Mouse (Mus musculus) right cerebral cortex, adult 18-20 months (tissue): ENCODE measurements around the gene Acot11.
A peak's percentile ranks its signal among the peaks of the same experiment; 100 is the strongest.
"Not testable (repeated sequence)": the region's sequence is repeated elsewhere in the genome, so short reads cannot be mapped to it uniquely, and the experiment has no call there.

Source experiments
- DNase-seq: peaks from one replicate; pipeline ENCODE4 v3.0.0; 2022; ENCODE audit warnings: mixed read lengths

The Acot11 gene

DNA sequence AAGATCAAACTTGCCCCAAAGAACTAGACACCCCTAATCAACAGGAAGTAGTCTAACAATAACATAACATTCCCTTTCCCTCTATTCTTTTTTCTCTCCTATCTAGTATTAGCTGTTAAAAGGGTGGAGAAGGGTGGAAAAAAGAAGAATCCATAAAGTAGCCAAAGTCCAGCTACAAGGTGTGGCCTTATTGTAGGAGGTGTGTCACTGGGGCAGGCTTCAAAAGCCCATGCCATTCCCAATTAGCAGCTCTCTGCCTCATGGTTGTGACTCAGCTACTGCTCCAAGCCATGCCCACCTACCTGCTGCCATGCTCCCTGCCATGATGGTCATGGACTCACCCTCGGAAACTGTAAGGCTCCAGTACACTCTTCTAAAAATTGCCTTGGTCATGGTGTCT is 32.2 kb downstream of the Acot11 start:
- no peak for DNase-seq

DNA sequence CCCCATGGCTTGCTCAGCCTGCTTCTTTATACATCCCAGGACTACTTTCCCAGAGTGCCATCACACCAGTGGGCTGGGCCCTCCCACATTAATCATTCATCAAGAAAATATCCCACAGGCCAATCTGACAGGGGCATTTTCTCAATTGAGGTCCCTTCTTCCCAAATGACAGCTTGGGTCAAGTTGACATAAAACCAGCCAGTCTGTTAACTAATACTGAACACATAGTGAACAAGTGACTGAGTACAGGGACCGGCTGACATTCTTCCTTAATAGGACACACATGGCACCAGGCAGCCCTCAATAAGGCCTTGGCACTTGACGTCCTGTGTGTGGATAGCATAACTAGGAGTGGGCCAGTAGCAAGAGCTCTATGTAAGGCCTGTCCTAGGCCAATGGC is 35.5 kb downstream of the Acot11 start:
- no peak for DNase-seq

DNA sequence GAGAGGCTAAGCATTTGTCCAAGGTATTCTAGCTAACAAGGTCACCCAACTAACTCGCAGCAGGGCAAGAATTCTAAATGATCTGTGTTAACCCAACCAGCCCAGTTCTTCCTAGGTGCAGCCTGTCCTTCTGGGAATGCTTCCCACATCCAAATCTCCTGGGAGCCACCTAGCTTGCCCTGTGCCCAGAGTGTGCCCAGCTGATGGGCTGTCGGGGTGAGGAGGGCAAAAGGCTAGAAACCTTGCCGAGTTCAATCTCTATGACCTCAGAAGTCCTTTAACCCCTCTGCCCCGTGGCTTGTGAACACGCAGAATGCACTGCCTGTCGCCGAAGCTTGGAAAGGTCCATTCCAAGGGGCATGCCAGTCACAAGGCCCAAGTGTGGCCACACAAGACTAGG is 40.6 kb downstream of the Acot11 start:
- no peak for DNase-seq

DNA sequence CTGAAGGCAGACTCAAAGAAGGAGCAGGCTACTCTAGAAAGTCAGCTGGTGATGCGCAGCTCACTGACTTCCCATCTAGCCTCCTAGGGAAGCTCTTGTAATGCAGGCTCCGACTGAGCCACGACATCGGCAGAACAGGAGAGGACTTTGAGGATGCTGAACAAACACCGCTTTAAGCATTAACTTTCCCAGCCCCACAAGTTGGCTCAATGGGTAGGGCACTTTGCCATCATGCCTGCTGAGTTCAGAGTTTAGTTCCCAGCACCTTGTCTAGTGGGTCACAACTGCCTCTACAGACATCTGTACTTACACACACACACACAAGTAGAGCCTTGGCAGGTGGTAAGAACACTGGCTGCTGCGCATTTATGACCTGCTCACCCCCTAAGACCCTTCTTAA is 53.1 kb downstream of the Acot11 start:
- DNase-seq, result no peak

DNA sequence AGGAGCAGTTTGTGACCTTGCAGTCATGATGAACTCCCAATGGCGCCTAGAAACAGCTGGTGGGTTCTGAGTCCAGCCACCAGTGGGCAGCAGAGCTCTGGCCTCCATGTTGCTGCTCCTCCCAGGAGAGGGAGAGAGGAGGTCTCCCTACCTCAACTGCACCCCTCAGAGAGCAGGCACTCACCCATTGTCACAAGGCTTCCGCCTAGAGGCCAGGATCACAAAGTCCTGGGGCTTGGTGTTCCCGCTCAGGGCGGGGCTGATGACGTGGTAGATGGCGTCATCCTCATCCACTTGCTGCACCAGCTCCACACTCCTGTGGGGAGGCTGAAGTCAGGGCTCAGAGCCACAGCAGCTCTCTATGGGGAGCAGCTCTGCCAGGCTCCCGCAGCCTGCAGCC is 55.1 kb downstream of the Acot11 start:
- DNase-seq, result peak; percentile 87

DNA sequence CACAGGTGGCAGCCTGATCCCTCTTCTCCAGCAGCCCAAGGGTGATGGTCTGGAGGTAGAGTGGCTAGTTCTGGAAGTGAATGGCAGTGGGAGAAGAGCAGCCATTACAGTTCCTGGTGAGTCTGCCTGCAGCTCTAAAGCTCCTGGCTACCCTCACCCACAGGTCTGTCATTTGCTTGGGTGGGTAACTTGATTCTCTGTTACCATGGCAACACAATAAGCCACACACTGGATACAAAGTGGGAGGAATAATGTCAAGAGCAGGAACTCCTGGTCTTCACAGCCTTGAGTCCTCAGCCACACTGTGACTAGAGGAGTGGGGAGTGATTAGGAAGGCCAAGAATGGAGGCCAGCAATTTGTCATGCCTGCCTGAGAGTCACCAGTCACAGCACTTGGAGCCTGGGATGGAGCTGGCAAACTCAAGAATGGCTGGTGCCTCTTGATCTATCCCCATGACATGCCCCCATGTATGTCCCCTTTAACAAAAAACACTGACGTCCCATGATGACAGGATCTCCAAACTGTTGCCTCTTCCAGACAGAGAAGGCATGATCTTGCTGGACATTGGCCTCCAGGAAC is 57.7 kb downstream of the Acot11 start:
- DNase-seq, result no peak

DNA sequence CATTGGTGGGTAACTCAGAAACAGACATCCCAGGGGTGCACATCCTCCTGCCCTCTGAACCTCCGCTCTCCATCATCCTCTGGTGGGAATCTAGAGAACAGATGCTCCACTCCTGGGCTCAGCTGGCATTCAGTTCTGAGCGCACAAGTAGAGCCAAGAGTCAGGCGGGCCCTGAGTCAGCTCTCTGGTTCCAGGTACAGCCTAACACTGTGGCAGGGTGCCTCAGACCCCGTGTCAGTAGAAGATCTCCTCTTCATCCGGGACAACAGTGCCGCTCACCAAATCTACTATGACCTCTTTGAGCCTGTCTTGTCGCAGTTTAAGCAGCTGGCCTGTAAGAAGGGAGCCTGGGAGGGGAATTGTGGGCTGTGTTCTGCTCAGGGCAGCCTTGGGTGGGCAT is 58.9 kb downstream of the Acot11 start:
- no peak for DNase-seq

DNA sequence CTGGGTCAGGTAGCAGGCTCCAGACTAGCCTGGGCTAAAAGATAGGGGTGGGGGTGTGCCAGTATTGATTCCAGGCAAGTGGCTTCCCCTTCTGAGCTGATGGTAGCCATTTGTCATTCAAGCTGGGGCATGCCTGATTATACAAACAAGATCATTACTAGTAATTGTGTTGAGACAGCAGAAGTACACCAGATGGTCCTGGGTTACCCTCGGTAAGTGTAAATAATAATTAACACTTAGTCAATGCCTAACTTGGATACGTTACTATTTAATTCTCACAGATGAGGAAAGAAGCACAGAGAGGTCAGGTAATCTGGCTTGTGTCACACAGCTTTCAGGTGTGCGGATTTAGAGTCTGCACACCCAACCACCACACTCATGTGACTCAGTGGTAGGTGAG is 66.9 kb downstream of the Acot11 start:
- DNase-seq, result no peak

DNA sequence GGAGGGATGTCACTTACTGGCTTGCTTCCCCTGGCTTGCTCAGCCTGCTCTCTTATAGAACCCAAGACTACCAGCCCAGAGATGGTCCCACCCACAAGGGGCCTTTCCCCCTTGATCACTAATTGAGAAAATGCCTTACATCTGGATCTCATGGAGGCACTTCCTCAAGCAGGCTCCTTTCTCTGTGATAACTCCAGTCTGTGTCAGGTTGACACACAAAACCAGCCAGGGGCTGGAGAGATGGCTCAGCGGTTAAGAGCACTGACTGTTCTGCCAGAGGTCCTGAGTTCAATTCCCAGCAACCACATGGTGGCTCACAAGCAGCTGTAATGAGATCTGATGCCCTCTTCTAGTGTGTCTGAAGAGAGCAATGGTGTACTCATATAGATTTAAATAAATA is 67.9 kb downstream of the Acot11 start:
- not testable (repeated sequence) for DNase-seq

DNA sequence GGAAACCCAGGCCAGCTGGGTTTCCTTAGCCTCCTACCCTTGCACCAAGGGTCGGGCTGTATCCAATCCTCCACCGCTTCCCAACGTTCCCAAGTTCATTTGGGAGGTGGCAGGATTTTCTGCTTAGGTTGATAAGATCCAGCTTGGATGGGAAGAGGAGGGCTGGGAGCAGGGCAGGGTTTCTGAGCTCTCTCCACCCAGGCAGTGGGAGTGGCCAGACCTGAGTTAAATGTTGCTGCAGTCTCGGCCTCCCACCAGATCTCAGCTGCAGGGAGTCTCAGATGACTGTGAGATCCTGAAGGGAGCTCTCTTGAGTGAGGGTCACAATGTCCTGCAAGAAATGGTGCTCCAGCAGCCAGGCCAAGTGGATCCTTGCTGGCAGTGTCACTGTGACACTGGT is 71.2 kb downstream of the Acot11 start, which contains the start of gene Fam151a:
Gene Fam151a (plus strand): TSS at position 254 of the 400 bp plus-strand sequence.
- DNase-seq, result no peak

DNA sequence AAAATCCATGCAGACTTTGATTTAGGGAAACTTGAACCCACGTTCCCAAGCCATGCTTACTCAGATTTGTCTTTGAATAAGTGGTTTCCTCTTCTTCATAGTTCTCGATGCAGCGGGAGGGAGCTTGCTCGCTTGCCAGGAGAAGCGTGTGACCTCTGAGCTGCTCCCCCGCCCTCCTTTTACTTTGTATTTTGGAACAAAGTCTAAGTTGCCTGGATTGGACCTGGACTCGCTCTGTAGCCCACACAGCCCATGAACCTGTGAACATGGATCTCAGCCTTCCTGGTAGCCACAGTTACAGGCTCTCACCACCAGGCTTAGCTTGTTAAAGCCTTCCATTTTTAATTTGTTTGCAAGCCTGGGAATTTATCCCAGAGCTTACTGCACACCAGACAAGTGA is 74.0 kb downstream of the Acot11 start, which contains the start of gene Mroh7:
Gene Mroh7 (minus strand): TSS at position 112 of the 400 bp plus-strand sequence.
- DNase-seq, result no peak

DNA sequence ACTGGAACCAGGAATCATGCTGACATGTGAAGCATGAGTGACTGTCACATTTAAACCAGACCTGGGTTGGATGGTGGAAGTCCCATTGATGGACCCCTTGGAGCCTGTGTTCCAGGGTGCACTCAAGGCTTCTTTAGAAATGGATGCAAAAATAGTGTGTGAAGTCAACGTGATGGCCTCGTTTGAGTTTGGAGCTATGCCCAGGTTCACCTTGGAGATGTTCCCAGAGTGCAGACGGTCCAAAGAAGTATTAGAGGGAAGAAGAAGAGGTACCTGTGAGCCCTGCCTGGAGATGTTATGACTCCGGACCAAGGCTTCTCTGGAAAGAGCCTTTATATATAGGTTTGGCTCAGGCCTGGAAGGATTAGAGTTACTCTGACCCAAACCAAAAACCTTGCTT is 84.2 kb downstream of the Acot11 start:
- DNase-seq, result no peak

DNA sequence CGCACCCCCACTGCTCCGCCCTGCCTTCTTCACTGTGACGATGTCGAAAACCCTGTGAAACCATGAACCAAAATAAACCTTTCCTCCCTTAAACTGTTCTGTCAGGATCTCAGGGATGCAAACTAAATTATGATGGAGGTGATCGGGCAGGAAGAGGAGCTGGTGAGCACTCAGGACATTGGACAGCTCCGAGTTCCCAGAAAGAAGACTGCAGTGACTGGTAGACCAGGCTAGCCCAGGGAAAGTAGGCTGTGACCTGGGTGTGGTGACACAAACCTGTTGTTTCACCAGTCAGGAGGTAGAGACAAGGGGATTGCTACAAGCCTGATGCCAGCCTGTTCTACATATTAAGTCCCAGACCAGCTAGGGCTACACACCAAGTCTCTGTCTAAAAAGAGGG is 91.2 kb downstream of the Acot11 start:
- DNase-seq, result no peak

DNA sequence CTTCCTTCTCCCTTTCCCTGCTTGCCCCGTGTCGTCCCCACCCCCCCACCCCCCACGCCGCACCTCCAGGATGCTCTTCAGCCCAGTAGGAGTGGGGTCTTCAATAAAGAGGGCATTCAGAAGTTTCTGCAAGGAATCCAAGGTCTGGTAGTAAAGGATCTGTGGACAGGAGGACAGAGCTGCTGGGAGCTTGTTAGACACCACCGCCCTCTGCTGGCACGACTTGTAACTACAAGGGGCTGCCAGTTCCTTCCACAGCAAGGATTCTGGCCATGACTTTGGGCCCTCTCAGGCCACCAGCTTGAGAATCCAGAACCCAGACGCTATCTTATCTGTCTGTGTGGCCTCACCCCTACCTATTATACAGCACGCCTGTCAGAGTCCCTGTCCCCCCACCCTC is 96.4 kb downstream of the Acot11 start:
- peak; percentile 66 for DNase-seq

DNA sequence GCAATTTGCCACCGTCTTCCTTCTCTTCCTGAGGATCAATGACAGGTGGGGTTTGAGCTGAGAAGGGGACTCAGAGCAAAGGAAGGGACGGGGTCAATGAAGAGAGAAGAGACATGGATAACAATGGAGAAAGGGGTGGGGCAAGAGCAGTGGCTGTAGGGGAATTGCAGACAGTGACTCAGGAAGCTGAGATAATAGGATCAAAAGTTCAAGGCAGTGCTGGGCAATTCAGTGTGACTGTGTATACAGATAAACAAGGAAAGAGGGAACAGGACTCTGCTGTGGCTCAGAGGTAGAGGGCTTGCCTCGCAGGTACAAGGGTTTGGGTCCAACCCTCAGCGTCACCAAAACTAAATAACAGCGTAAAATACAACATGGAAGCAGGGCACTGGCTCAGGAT is 96.8 kb downstream of the Acot11 start:
- no peak for DNase-seq

DNA sequence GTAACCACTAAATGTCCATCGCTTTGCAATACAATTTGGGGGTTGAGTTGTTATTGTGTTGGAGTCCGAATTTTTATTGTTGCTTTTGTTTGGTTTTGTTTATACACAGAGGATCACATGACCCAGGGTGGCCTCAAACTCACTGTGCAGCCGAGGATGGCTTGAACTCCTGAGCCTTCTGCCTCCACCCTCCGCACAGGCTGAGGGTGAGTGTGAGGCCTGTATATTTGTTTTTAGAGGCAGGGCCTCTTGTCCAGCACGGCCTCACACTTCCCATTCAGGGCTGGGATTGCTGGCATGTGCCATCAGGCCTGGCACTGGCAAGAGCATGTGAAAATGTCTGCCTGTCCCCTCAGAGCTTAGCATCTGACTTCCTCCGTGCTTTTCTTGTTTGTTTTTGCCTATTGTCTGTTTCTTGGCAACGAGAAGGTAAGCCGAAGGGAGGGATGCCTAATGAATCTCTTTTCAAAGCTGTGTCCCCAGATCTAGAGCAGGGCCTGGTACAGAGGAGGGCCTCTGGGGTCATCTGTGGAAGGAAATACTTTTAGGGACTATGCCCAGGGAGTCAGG is 99.6 kb downstream of the Acot11 start:
- DNase-seq, result no peak

DNA sequence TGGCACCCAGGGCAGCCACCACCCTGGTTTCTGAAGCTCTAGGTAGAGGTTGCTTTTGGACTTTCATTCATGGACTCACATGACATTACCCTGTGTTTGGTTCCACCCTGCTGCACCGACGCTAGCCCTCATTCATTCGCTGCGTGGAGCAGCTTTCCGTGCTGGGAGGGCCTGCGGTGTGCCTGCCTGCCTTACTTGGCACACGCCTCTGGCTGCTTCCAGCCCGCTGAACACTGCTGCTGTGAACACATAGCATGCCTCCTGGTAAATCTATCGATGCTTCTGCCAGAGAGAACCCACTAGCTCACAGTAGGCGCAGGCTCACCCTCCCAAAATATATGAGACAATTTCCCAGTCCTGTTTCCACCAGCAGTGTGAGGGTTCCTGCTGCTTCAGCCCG is 100.4 kb downstream of the Acot11 start:
- DNase-seq, result peak; percentile 75

DNA sequence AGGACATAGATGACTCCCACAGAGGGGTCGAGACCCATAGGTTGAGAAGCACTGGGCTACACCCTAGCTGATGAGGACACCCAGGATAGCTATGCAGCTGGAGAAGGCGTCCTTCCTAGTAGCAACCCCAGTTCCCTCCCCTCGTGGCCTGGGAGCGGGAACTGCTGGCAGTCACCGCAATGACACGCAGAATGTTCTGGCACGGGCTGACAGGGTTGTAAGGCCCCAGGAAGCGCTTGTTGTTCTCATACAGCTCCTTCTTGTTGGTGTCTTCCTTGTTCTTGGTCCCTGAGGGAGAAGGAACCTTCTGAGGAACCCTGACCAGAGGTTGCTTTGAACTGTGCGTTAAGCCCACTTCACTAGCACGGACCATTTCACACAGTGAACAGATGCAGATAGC is 100.8 kb downstream of the Acot11 start:
- DNase-seq, result no peak

DNA sequence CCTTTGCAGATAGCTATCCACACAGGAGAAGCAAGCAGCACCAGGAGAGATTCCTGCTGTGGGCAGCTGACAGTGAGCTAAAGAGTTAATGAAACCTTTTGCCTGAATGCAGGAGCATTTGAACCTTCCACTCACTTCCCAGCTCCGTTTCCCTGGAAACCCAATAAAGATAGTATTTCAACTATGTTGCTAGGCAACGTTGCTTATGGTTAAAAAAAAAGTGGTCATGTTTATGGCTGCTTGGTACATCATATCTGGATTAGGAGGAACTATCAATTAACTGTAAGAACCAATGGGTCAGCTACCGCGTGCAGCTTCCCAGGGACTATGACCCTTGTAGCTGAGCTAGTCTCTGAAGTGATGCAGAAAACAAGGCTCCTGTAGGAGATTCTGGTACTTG is 104.0 kb downstream of the Acot11 start:
- DNase-seq, result no peak

DNA sequence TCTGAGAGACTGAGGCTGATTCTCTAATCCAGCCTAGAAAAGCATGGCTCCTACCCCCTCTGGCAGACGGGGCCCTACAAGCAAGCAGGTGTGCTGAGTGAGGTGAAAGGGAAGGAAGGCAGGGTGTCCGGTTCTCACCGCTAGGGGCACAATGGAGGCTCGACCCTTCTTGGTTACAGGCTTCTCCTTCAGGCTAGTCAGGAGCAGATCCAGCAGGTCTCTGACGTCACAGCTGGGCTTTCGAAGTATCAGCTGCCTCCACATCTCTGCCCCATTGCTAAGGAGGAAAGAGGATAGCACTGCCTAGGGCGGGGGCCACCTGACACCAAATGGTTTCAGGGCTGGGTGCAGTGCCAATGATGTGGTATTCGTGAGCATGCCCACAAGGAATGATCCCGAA is 104.8 kb downstream of the Acot11 start:
- peak; percentile 41 for DNase-seq
